Mouse (Mus musculus): ENCODE measurements around the gene Pcolce2. TPM values are rescaled to one million over a fixed set of nuclear protein-coding genes. Genes with fewer than 3 reads are reported as not detected.

The Pcolce2 gene
- total RNA-seq, 2 experiments from 2014 or later, result 30.9 to 38.1 TPM

GRCm38 (mm10) chr9:95699273-95699672, 61.9 kb downstream of the Pcolce2 start:
- intact Hi-C loops (cut with DNase I), result loop anchor here (5.0 kb wide), 1 partner anchor 153 kb away; no protein-coding TSS in a partner anchor
- DNase-seq, result no peak

- no peak for DNase-seq
- intact Hi-C loops (cut with DNase I), result no loop called here
Measured at GRCm38 (mm10) chr9:95704078-95704477, 66.7 kb downstream of the Pcolce2 start.

GRCm38 (mm10) chr9:95705371-95705770, 68.0 kb downstream of the Pcolce2 start:
- intact Hi-C loops (cut with DNase I), result no loop called here
- DNase-seq, result no peak

GRCm38 (mm10) chr9:95708943-95709342, 71.5 kb downstream of the Pcolce2 start:
- intact Hi-C loops (cut with DNase I), result no loop called here
- no peak for DNase-seq

- intact Hi-C loops (cut with DNase I), result no loop called here
- DNase-seq, result no peak
Measured at GRCm38 (mm10) chr9:95712574-95712973, 75.2 kb downstream of the Pcolce2 start.

- DNase-seq, result no peak
Measured at GRCm38 (mm10) chr9:95736238-95736637, 98.8 kb downstream of the Pcolce2 start.

GRCm38 (mm10) chr9:95744845-95745613, 107.6 kb downstream of the Pcolce2 start:
- DNase-seq, result no peak
- intact Hi-C loops (cut with DNase I), result loop anchor here (10.0 kb wide), 1 partner anchor 210 kb away; the partner anchor contains the start of gene Xrn1

More at GRCm38 (mm10) chr9:95736238-95736637, 98.8 kb downstream of the Pcolce2 start:
- intact Hi-C loops (cut with DNase I), result no loop called here

GRCm38 (mm10) chr9:95747298-95747697, 109.9 kb downstream of the Pcolce2 start:
- DNase-seq, result no peak
- intact Hi-C loops (cut with DNase I), result loop anchor here (10.0 kb wide), 1 partner anchor 208 kb away; the partner anchor contains the start of gene Xrn1

Other genes starting within 250 kb of the Pcolce2 start
- gene Chst2, start 230.9 kb upstream of the Pcolce2 start, total RNA-seq (2021), result 1 to 10 TPM; 1.1 to 1.4 TPM
- gene U2surp, start 125.6 kb upstream of the Pcolce2 start, total RNA-seq (2021), result 10 to 100 TPM; 30.8 to 40.2 TPM
- 10 to 100 TPM; 47.4 to 47.5 TPM for gene Paqr9, start 77.9 kb upstream of the Pcolce2 start, total RNA-seq (2021)
- 1 to 10 TPM; 6.6 to 7.5 TPM for gene Trpc1, start 112.8 kb downstream of the Pcolce2 start, total RNA-seq (2021)
- gene Pls1, start 207.7 kb downstream of the Pcolce2 start, total RNA-seq (2021), result under 1 TPM; 0.27 to 0.50 TPM
- 1 to 10 TPM; 6.9 to 8.0 TPM for gene Atr, start 220.0 kb downstream of the Pcolce2 start, total RNA-seq (2021)

Measured in heart, postnatal 36 days (tissue).